Mouse (Mus musculus): ENCODE data around the gene Psma4. TPM values are rescaled to one million over a fixed set of nuclear protein-coding genes. Genes with fewer than 3 reads are reported as not detected.

The Psma4 gene
- 13.3 and 27.1 TPM in 2 replicates for polyA plus RNA-seq (2012; rRNA removed)

DNA sequence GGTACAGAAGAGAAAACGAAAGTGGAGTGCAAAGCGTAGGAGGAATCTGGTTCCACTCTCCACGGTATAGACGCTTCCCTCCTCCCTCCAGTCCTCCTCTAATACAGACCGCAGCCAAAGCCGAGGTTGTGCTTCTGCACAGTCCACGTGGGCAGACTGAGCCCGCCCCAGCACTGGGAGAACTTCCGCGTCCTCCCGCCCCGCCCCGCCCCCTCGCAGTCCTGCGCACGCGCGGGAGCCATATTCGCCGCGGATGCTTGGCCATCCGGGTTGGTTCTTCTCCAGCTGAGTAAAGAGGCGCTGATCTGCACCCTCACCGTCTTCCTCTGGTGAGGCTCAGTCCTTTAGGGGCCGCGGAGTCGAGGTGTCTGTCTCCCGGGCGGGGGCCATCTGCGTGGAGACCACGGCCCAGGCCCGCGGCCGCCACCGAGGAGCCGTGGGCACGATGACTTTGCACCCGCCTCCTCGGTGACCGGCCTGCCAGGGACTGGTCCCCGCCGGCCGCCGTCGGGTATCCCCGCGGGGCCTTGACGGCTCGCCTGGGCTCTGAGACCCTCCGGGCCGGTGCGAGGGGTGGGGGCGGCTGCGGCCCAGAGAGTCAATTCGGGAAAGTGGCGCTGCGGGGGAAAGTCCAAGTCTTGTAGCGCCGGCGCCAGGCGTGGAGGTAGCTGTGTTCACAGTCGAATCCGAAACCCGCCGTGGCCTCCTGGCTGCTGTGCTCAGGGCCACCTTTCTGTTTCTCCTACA lies at the start of gene Psma4, which contains the start of gene AY074887:
TSS of gene Psma4 (plus strand) at position 216 of the 747 bp plus-strand sequence.
TSS of gene AY074887 (minus strand) at position 424 of the 747 bp plus-strand sequence.
- Histone ChIP-seq H3K27me3 (ENCODE audit: control insufficient read depth, insufficient read depth, low read length) (no peaks in the 10 kb centered on the region), H3K4me3 (ENCODE audit: low read depth, low read length) (peak within 1 kb of the TSS; percentile 97), H3K4me1 (ENCODE audit: control insufficient read depth, insufficient read depth, insufficient read length, low read length) (no peaks in the 10 kb centered on the region; the same call in none of the 2 replicates), H3K27ac (ENCODE audit: insufficient read depth, low read depth, low read length) (peak within 1 kb of the TSS; percentile 84), H3K36me3 (ENCODE audit: control insufficient read depth, insufficient read depth, low read length) (peaks cover 27% of the 10 kb centered on the region)
- TF ChIP-seq POLR2A (IDR thresholded peaks at IDR 0.05; ENCODE audit: low read depth, low read length) (peak; percentile 84), CTCF (IDR thresholded peaks at IDR 0.05; ENCODE audit: extremely low read depth, insufficient read length, insufficient replicate concordance, low read depth, low read length) (no peak; the same call in 1 of the 2 replicates)
- WGBS, result under 1% methylated on average over 65 of the region's 65 CpGs

DNA sequence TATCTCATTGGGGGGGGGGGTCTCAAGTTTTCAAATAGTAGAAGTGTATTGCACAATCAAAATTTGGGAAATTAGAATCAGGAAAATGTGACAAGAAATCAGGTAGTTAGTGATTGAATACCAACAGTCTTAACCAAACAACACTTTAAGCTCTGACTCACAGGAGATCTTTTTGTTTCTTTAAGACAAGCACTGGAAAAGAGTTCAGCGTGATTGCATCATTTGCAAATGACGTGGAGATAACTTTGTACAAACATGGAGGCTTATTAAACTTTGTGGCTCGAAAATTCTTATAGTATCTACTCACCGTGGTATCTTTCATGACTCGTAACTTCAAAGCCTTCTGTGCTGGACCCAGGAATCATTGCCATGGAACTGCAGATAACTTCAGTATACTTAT lies 41.1 kb upstream of the Psma4 start:
- TF ChIP-seq CTCF (IDR thresholded peaks at IDR 0.05; ENCODE audit: extremely low read depth, insufficient read length, insufficient replicate concordance, low read depth, low read length) (no peak), POLR2A (IDR thresholded peaks at IDR 0.05; ENCODE audit: low read depth, low read length) (no peak)
- H3K36me3 ChIP-seq (ENCODE audit: control insufficient read depth, insufficient read depth, low read length), result peaks cover 31% of the 10 kb centered on the region
- no peaks in the 10 kb centered on the region for H3K27me3 ChIP-seq (ENCODE audit: control insufficient read depth, insufficient read depth, low read length)
- no peak overlapping the region for H3K27ac ChIP-seq (ENCODE audit: insufficient read depth, low read depth, low read length)
- 43% methylated on average over 5 of the region's 5 CpGs for WGBS
- H3K4me3 ChIP-seq (ENCODE audit: low read depth, low read length), result no peak overlapping the region
- no peaks in the 10 kb centered on the region for H3K4me1 ChIP-seq (ENCODE audit: control insufficient read depth, insufficient read depth, insufficient read length, low read length)

DNA sequence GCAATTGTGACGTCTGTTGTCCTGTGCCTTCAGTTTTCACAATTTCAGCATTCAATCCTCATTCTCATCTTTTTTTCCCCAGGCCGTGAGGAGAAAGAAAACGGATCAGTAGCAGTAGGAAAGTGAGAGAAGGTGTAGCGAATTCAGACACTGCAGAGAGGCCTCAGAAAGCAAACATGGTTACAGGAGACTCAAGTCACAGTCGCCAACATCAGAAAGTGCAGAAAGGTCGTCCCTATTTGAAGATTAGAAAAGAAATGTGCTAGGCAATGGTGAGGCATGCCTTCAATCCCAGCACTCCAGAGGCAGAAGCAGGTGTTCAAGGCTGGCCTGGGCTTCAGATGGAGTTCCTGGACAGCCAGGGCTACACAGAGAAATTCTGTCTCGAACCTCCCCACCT lies 35.0 kb upstream of the Psma4 start:
- peaks cover 4% of the 10 kb centered on the region; the same call in 1 of the 2 replicates for H3K36me3 ChIP-seq (ENCODE audit: control insufficient read depth, insufficient read depth, low read length)
- 59% methylated on average over 7 of the region's 7 CpGs for WGBS
- TF ChIP-seq CTCF (IDR thresholded peaks at IDR 0.05; ENCODE audit: extremely low read depth, insufficient read length, insufficient replicate concordance, low read depth, low read length), result no peak
- TF ChIP-seq POLR2A (IDR thresholded peaks at IDR 0.05; ENCODE audit: low read depth, low read length), result no peak
- no peaks in the 10 kb centered on the region for H3K27me3 ChIP-seq (ENCODE audit: control insufficient read depth, insufficient read depth, low read length)
- peaks cover 12% of the 10 kb centered on the region for H3K4me1 ChIP-seq (ENCODE audit: control insufficient read depth, insufficient read depth, insufficient read length, low read length)
- H3K4me3 ChIP-seq (ENCODE audit: low read depth, low read length), result no peak overlapping the region
- H3K27ac ChIP-seq (ENCODE audit: insufficient read depth, low read depth, low read length), result no peak overlapping the region

DNA sequence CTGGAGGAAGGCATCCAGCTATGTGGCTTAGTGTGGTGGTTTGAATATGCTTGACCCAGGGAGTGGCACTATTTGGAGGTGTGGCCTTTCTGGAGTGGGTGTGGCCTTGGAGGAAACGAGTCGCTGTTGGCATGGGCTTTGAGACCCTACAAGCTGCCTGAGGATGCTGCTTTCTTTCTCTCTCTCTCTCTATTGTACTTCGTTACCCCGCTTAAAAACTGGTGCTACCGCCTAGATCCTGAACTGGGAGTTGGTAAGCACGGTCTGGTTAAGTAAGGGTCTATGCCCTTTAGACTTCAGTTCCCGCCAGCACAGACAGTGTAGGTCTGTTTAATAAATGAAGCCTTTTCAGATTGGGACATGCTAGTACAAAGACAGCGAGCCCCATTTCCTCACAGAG lies 34.2 kb upstream of the Psma4 start:
- no peak overlapping the region for H3K27ac ChIP-seq (ENCODE audit: insufficient read depth, low read depth, low read length)
- no peak overlapping the region for H3K4me3 ChIP-seq (ENCODE audit: low read depth, low read length)
- peaks cover 13% of the 10 kb centered on the region for H3K4me1 ChIP-seq (ENCODE audit: control insufficient read depth, insufficient read depth, insufficient read length, low read length)
- TF ChIP-seq CTCF (IDR thresholded peaks at IDR 0.05; ENCODE audit: extremely low read depth, insufficient read length, insufficient replicate concordance, low read depth, low read length) (no peak), POLR2A (IDR thresholded peaks at IDR 0.05; ENCODE audit: low read depth, low read length) (no peak)
- H3K36me3 ChIP-seq (ENCODE audit: control insufficient read depth, insufficient read depth, low read length), result peaks cover 4% of the 10 kb centered on the region; the same call in 1 of the 2 replicates
- H3K27me3 ChIP-seq (ENCODE audit: control insufficient read depth, insufficient read depth, low read length), result no peaks in the 10 kb centered on the region
- WGBS, result 79% methylated on average over 8 of the region's 8 CpGs

DNA sequence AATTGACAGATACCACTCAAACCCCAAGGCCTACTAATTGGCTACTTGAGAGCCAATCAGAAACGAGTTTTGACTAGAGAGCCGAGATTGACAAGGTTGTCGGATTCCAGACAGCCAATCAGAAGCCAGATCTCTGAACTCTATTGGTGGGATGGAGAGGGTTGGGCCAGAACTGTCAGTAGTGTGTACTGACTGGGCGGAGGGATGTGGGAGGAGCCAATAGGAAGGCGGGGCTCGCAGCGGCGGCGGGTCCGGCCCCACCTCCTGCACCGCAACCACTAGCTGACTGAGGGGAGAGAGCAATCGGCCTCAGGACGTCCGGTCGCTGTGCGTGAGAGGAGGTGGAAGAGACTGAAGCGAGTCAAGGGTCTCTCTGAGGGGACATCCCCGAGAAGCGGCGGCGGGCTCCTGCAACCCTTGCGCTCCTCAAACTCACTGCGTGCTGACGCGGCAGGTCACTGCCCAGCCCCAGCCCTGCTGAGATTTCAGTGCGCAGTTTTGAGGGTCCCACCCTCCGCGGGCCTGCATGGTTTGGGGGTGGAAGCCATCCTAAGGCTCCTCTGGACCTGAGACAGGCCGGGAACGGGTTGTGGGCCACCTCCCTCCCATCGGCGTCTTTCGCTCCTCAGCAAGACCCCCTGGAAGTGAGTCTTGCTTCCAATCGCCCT lies 33.4 kb upstream of the Psma4 start, which contains the start of gene Hykk:
TSS of gene Hykk (plus strand) at position 274 of the 668 bp plus-strand sequence.
- Histone ChIP-seq H3K4me3 (ENCODE audit: low read depth, low read length) (peak within 1 kb of the TSS; percentile 82), H3K27ac (ENCODE audit: insufficient read depth, low read depth, low read length) (no peak within 1 kb of the TSS), H3K4me1 (ENCODE audit: control insufficient read depth, insufficient read depth, insufficient read length, low read length) (peaks cover 13% of the 10 kb centered on the region), H3K27me3 (ENCODE audit: control insufficient read depth, insufficient read depth, low read length) (no peaks in the 10 kb centered on the region), H3K36me3 (ENCODE audit: control insufficient read depth, insufficient read depth, low read length) (no peaks in the 10 kb centered on the region)
- TF ChIP-seq POLR2A (IDR thresholded peaks at IDR 0.05; ENCODE audit: low read depth, low read length) (peak; percentile 15; the same call in 1 of the 2 replicates), CTCF (IDR thresholded peaks at IDR 0.05; ENCODE audit: extremely low read depth, insufficient read length, insufficient replicate concordance, low read depth, low read length) (no peak)
- 2% methylated on average over 34 of the region's 34 CpGs for WGBS

DNA sequence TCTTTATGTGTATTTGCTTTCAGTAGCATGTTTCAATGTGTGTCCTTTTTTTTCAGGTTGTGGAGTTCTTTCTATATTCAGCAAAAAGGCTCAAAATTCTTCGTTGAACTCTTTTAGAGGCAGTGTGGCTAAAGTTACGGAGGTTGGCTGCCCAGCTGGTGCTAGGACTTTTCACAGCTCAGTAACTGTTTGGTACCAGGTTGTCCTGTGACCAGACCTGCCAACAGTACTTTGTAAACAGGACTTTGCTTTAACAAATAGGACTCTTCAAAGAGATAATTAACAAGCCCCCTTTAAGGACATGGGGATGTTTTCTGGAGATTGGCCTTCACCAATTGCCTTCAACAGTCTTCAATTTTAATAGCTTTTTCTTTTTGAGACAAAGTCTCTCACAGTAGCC lies 32.4 kb upstream of the Psma4 start:
- no peaks in the 10 kb centered on the region for H3K27me3 ChIP-seq (ENCODE audit: control insufficient read depth, insufficient read depth, low read length)
- peaks cover 13% of the 10 kb centered on the region for H3K4me1 ChIP-seq (ENCODE audit: control insufficient read depth, insufficient read depth, insufficient read length, low read length)
- H3K36me3 ChIP-seq (ENCODE audit: control insufficient read depth, insufficient read depth, low read length), result no peaks in the 10 kb centered on the region
- 68% methylated on average over 2 of the region's 2 CpGs for WGBS
- no peak for TF ChIP-seq POLR2A (IDR thresholded peaks at IDR 0.05; ENCODE audit: low read depth, low read length)
- TF ChIP-seq CTCF (IDR thresholded peaks at IDR 0.05; ENCODE audit: extremely low read depth, insufficient read length, insufficient replicate concordance, low read depth, low read length), result no peak
- H3K4me3 ChIP-seq (ENCODE audit: low read depth, low read length), result no peak overlapping the region
- H3K27ac ChIP-seq (ENCODE audit: insufficient read depth, low read depth, low read length), result no peak overlapping the region

DNA sequence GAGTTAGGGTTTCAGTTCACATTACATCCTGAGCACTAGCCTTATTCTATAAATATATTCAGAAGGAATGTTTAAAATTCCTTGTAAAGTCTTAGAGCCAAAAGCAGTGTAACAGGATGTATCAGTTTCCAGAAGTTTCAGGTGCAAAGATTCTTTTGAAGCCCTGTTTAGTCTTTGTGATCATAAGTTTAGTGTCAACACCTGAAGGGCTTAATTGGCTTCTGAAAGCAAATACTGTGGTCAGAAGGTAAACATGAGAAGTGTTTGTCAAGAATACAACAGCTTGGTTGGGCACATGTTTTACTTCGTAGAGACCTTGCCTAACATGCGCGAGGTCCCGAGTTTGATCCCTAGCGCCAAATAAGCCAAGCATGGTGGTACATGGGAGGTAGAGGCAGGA lies 31.8 kb upstream of the Psma4 start:
- 85% methylated on average over 5 of the region's 5 CpGs for WGBS
- TF ChIP-seq CTCF (IDR thresholded peaks at IDR 0.05; ENCODE audit: extremely low read depth, insufficient read length, insufficient replicate concordance, low read depth, low read length) (no peak), POLR2A (IDR thresholded peaks at IDR 0.05; ENCODE audit: low read depth, low read length) (no peak)
- Histone ChIP-seq H3K27me3 (ENCODE audit: control insufficient read depth, insufficient read depth, low read length) (no peaks in the 10 kb centered on the region), H3K4me3 (ENCODE audit: low read depth, low read length) (no peak overlapping the region), H3K36me3 (ENCODE audit: control insufficient read depth, insufficient read depth, low read length) (no peaks in the 10 kb centered on the region), H3K27ac (ENCODE audit: insufficient read depth, low read depth, low read length) (no peak overlapping the region), H3K4me1 (ENCODE audit: control insufficient read depth, insufficient read depth, insufficient read length, low read length) (peaks cover 13% of the 10 kb centered on the region)
